Mouse (Mus musculus) urinary bladder, adult 18-20 months (tissue): Measurements from ENCODE around the gene Stpg4.

ENCODE experiments used
- DNase-seq, 2 experiments: peaks; one replicate each; pipeline ENCODE4 v3.0.0; 2022; ENCODE audit warnings: low spot score in 2 of 2, mixed read lengths in 2 of 2

Gene Stpg4

DNA sequence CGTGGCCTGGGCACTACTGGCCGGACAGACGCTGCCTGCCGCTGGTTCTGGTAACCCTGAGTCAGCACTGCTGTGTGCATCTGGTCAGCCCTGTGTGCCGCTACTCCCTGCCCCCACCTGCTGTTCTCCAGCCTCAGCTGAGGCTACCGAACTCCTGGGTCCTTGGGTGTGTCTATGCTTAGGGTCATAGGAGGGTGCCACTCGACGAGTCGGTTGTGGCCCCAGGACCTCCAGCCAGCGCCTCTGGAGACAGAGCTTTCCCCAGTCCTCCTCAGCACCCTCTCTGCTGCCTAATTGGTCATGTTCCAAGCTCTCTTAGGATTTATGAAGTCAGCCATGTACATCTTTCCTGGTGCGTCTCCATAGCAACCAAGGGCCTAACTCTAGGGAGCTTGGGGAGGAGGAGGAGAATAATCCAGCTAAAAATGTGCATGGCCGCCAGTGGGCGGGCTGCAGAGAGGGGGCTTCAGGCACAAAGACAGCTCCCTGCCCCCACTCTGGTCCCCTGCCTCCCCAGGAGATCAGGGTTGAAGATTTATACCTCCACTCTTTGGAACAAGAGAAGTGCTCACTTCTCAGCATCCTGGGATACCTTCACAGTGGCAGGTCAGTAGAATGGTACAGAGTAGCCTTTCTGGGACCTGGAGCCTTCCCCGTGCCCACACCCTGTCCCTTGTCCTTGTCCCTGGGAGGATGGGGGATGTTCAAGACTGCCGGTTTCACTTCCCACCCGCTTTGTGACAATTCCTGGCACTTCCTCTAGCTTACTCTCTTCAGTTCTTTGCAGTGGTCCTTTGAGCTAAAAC is 49.0 kb downstream of the Stpg4 start:
- no peak for DNase-seq

- peak in 1 of 2 experiments; percentile 64 for DNase-seq
Measured at GRCm38 (mm10) chr17:87377536-87377935, 50.0 kb downstream of the Stpg4 start.

DNA sequence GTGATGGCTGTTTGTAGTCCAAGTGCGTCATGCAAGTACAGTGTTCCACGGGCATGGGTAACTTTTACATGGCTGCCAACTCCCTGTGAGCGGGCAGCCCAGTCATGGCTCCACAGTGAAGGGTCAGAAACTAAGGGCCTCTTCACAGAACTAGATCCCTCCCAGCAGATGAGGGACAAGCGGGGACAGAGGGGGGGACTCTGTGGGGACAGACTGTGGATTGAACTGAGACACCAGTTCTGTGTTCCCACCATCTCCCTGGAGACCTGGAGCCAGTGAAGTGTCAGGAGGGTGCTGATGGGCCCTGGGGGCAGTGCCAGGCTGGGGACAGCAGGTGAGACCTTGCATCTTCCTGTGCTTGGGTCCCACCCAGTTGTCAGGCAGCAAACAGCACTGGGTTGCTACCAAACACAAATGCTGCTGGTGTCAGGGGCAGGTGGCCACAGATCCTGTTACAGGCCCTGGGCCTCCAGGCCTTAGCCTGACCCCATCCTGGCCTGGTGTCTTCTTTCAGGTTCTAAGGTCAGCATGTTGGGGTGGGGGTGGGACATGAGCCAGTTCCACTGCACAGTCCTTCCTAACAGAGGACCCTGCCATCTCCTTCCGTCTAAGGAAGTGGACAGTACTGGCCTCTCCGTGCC is 50.6 kb downstream of the Stpg4 start:
- no peak for DNase-seq

DNA sequence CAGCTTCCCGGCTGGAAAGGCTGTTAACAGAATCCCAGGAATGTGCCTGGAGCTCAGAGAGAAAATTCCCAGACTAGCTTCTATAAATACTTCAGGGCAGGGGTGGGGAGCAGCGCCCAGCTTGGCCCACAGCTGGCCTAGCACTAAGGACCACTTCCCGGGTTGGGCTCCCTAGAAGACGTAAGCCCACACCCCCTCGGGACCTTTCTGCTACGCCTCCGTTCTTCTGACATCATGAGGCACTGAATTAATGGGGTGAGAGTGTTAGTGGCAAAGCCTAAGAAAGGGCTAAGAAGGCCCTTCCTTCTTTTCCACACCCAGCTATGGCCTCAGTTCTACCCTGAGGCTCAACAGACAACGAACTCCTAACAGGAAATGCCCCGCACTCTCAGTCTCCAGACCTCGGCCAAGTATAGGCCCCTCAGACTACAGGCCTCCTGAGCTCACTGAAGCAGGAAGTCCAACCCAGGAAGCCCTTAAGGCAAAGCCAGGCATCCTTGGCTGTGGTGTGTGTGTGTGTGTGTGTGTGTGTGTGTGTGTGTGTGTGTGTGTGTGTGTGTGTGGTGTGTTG is 51.5 kb downstream of the Stpg4 start:
- DNase-seq = no peak

- no peak for DNase-seq
Measured at GRCm38 (mm10) chr17:87373327-87373726, 54.2 kb downstream of the Stpg4 start.

- no peak for DNase-seq
Measured at GRCm38 (mm10) chr17:87372189-87372588, 55.4 kb downstream of the Stpg4 start.

DNA sequence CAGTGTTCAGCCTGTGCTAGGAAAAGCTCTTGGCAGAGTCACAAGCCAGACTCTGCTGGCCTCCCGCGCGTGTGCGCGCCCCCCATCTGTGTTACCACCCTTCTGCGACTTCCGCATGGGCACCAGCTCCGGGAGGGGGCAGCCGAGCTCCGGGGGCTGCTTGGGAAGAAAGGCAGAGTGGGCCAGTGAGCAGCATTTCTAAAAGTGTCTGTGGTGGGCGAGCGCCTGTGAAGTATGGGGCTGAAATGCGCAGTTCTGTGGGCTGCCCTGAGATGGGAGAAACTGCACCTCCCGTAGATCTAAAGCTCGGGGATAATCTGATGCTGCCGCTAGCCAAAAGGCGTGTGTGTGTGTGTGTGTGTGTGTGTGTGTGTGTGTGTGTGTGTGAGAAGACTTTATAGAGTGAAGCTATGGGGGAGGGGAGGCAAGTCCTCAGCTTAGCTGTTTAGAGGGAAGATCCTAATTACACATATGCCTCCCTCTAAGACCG is 58.2 kb downstream of the Stpg4 start:
- DNase-seq = no peak

DNA sequence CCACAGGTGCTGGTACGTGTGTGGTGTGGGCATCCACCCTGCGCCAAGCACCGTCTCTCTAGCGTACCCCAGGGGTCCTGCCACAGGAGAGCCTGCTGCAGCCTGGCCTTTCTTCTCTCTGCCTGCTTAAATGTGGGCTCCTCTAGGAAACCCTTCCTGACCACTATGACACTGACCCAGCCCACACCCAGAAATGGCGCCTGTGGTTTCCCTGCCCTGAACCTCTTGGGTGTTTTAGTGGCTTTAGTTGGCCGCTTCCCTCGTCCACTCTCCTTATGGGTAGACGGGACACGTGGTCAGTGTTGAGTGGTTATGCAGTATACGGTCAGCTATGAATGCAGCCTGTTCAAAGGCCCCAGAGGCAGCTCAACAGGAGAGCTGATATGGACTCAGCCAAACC is 59.1 kb downstream of the Stpg4 start:
- no peak for DNase-seq

DNA sequence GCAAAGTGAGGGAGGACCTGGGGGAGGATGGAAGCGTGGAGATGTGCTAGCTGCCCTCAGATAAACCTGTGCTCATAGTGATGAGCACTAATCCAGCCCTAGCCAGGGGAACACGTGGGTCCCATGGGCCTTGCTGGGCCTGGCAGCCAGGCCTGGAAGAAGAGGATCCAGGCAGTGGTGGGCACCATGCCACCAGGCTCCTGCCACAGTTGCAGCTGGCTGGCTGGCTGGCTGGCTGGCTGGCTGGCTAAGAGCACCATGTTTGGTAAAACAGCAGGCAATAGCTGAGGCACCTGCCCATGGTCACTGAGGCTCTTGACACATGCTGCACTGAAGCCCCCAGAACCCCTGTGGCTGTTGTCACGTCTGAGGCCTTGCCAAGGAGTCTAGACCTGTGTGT is 59.9 kb downstream of the Stpg4 start:
- DNase-seq = no peak

GRCm38 (mm10) chr17:87367228-87367627 is 60.3 kb downstream of the Stpg4 start:
- no peak for DNase-seq

DNA sequence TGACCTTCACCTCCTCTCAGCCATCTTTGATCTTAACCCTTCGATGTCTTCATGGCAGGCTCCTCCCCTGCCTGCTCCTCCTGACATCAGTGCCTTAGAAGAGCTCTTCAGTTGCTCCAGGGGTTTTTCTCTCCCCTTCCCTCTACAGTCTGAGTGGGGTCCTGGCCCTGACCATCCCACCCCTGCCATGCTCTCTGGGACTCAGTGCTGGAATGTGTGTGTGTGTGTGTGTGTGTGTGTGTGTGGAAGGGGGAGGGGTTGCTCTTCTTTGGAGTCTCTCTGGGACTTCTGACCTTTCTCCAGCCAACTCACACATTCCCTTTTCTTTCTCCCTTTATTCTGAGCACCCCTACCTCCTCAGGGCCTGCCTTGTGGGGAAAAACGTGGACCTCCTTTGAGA is 61.0 kb downstream of the Stpg4 start:
- DNase-seq = no peak

- no peak for DNase-seq
Measured at GRCm38 (mm10) chr17:87365268-87365667, 62.3 kb downstream of the Stpg4 start.

- DNase-seq = no peak
Measured at GRCm38 (mm10) chr17:87364108-87364507, 63.4 kb downstream of the Stpg4 start.

DNA sequence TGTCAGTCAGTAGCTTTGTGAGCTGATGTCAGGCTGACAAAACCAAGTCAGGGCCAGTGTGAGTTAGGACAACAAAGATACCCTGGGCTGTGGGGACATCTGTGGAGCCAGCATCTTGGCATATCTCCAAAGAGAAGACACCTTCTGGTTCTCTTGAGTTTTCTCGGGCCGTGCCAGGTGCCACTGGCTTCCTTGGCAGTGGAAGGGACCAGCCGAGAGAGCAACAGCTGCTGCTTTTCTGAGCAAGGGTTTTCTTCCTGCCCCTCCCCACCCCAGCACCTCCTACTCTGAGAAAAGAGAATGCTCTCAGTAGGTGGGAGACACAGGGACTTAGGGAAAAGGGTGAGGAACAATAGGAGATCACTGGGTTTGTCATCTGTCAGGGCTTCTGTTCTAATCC is 66.4 kb downstream of the Stpg4 start:
- DNase-seq = no peak

GRCm38 (mm10) chr17:87357506-87357905 is 70.0 kb downstream of the Stpg4 start:
- no peak for DNase-seq

- no peak for DNase-seq
Measured at GRCm38 (mm10) chr17:87356261-87356660, 71.3 kb downstream of the Stpg4 start.

DNA sequence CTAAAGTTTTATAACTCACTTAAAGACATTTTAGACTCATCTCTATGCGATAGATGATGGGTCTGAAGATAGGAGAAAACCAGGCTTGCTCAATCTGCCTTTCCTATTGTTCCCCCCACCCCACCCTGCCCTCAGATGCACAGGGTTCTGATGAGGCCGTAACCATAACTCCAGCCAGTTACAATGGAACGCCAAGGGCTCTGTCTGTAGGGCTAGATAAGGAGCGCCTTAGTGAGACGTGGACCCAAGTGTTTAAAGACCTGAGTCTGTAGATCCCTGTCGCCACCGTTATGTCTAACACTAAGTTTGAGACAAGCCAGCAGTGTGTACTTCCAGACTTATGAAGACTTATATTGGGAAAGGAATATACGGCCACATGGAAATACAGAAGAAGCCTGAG is 72.1 kb downstream of the Stpg4 start:
- no peak for DNase-seq

- no peak for DNase-seq
Measured at GRCm38 (mm10) chr17:87353745-87354320, 73.7 kb downstream of the Stpg4 start.

- no peak for DNase-seq
Measured at GRCm38 (mm10) chr17:87352898-87353225, 74.7 kb downstream of the Stpg4 start.

GRCm38 (mm10) chr17:87352106-87352897 is 75.2 kb downstream of the Stpg4 start:
- DNase-seq = no peak

DNA sequence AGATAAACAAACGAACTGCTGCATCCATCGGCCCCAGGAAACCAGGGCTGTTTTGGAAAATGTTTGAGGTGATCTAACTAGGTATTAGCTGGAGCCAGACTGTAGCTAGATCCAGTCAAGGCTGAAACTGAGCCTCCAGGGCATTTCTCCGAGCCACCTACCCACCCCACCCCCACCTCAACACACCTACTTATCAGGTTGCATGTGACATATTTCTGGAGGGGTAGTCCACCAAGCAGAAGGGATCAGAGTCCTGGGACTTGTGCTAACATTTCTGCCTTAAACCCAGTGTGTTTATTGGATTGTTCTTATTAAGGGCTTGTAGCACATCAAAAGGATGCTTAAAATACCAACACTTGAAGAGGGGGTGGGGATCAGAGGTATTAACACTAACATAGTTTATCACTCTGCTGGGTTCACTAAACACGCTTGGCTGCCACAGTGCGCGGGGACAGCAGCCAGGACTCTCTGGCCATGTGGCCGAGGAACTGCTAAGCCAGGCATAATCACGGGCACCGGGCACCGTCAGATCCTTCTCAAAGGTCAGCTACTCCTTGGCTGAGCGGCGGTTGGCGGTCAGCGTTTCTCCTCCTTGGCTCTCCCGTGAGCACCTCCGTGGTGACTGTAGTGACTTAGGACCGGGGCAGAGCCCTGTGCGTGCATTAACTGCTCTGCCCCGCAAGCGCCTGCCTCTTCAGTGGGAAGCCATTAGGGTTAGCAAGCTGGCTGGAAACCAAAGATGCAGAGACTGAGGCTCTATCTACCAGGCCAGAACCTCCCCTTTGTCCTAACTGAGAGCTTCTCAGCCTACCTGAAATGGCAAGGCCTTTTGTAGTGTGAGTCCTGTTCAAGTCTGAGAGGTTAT is 76.1 kb downstream of the Stpg4 start:
- no peak for DNase-seq
